Mouse (Mus musculus) small intestine, adult 2 months (tissue): ENCODE data around the gene Mtg2.

Experiments used
- CTCF ChIP-seq: fragments of 200-500 bp; IDR thresholded peaks from 2 replicates; pipeline ENCODE4 v1.5.1; 2012; ENCODE audit warnings: low read depth, mild to moderate bottlenecking, control low read depth, inconsistent platforms, low read length, moderate library complexity, mixed read lengths; ENCODE audit not compliant: insufficient replicate concordance, insufficient read length; ENCODE audit errors: extremely low read depth
- POLR2A ChIP-seq: fragments of 200-500 bp; IDR thresholded peaks from 2 replicates; pipeline ENCODE4 v1.6.1; 2012; ENCODE audit warnings: low read depth, mild to moderate bottlenecking, control low read depth, inconsistent platforms, low read length, moderate library complexity

- TF ChIP-seq POLR2A (no peak), CTCF (no peak)
These were observed 25.3 kb downstream of the Mtg2 start for GRCm38 (mm10) chr2:180095711-180096110.
